Mouse (Mus musculus) ZHBTc4 (cell line): ENCODE results near the gene Def8.
"Not testable (repeated sequence)": the region's sequence is repeated elsewhere in the genome, so short reads cannot be mapped to it uniquely, and the experiment has no call there.

Experiments
- DNase-seq: peaks from one replicate; pipeline ENCODE4 v3.0.0-alpha.2; 2011; ENCODE audit warnings: low read depth, low spot score

Gene Def8

GRCm38 (mm10) chr8:123412560-123413170 is 10.7 kb upstream of the Def8 start:
- DNase-seq = peak; percentile 92

GRCm38 (mm10) chr8:123414255-123414654 is 9.1 kb upstream of the Def8 start:
- DNase-seq = no peak

GRCm38 (mm10) chr8:123414997-123415696 is 8.2 kb upstream of the Def8 start:
- not testable (repeated sequence) for DNase-seq

GRCm38 (mm10) chr8:123415967-123416943 is 7.1 kb upstream of the Def8 start:
- peak; percentile 83 for DNase-seq

- peak; percentile 4 for DNase-seq
These were observed 6.3 kb upstream of the Def8 start for GRCm38 (mm10) chr8:123416944-123417555.

GRCm38 (mm10) chr8:123419711-123420110 is 3.6 kb upstream of the Def8 start:
- peak; percentile 0 for DNase-seq

- DNase-seq = peak; percentile 4
These were observed 2.6 kb upstream of the Def8 start for GRCm38 (mm10) chr8:123420525-123421281.

GRCm38 (mm10) chr8:123421325-123421724 is 2.0 kb upstream of the Def8 start:
- DNase-seq = peak; percentile 1

GRCm38 (mm10) chr8:123422056-123422780 is 1.1 kb upstream of the Def8 start:
- peak; percentile 91 for DNase-seq

GRCm38 (mm10) chr8:123422781-123423159 is 557 bp upstream of the Def8 start:
- no peak for DNase-seq

GRCm38 (mm10) chr8:123426511-123427509 is 3.5 kb downstream of the Def8 start:
- no peak for DNase-seq

- no peak for DNase-seq
These were observed 4.4 kb downstream of the Def8 start for GRCm38 (mm10) chr8:123427639-123428275.

GRCm38 (mm10) chr8:123428343-123428893 is 5.1 kb downstream of the Def8 start:
- DNase-seq = no peak

GRCm38 (mm10) chr8:123428939-123429721 is 5.8 kb downstream of the Def8 start:
- no peak for DNase-seq

- not testable (repeated sequence) for DNase-seq
These were observed 6.3 kb downstream of the Def8 start for GRCm38 (mm10) chr8:123429722-123430013.

- DNase-seq = not testable (repeated sequence)
These were observed 7.6 kb downstream of the Def8 start for GRCm38 (mm10) chr8:123430936-123431335.

GRCm38 (mm10) chr8:123431616-123432365 is 8.5 kb downstream of the Def8 start:
- no peak for DNase-seq
